Mouse (Mus musculus) heart, embryonic 12.5 days (tissue): ENCODE data around the gene Stum. TPM values are rescaled to one million over a fixed set of nuclear protein-coding genes. Genes with fewer than 3 reads are reported as not detected.
A peak's percentile ranks its signal among the peaks of the same experiment; 100 is the strongest.

ENCODE experiments used
- ATAC-seq: fragments of 200-750 bp; cut with Nextera tagmentation; 2 replicates; pipeline ENCODE4 v1.8.0; 2017; ENCODE audit warnings: moderate TSS enrichment, moderate library complexity; ENCODE audit not compliant: insufficient number of reproducible peaks, low FRiP score
- H3K27ac ChIP-seq: fragments of 300-500 bp; sonication (generic); 2 replicates; pipeline ENCODE4 v1.5.1; 2016; ENCODE audit warnings: mild to moderate bottlenecking, moderate library complexity; ENCODE audit not compliant: poor library complexity, severe bottlenecking
- H3K27me3 ChIP-seq: fragments of 300-500 bp; sonication (generic); replicated peaks from 2 replicates; pipeline ENCODE4 v1.6.1; 2016; ENCODE audit warnings: mild to moderate bottlenecking, moderate library complexity
- H3K36me3 ChIP-seq: fragments of 300-500 bp; sonication (generic); 2 replicates; pipeline ENCODE4 v1.6.1; 2016; ENCODE audit warnings: mild to moderate bottlenecking, moderate library complexity
- H3K4me1 ChIP-seq: fragments of 300-500 bp; sonication (generic); replicated peaks from 2 replicates; pipeline ENCODE4 v1.6.1; 2016; ENCODE audit warnings: mild to moderate bottlenecking
- H3K4me2 ChIP-seq: fragments of 300-500 bp; sonication (generic); 2 replicates; pipeline ENCODE4 v1.6.1; 2016; ENCODE audit warnings: mild to moderate bottlenecking, moderate library complexity
- H3K4me3 ChIP-seq: fragments of 300-500 bp; sonication (generic); 2 replicates; pipeline ENCODE4 v1.5.1; 2016; ENCODE audit warnings: mild to moderate bottlenecking
- H3K9ac ChIP-seq: fragments of 300-500 bp; sonication (generic); 2 replicates; pipeline ENCODE4 v1.6.1; 2016; ENCODE audit warnings: mild to moderate bottlenecking, moderate library complexity
- H3K9me3 ChIP-seq: fragments of 300-500 bp; sonication (generic); replicated peaks from 2 replicates; pipeline ENCODE4 v1.6.1; 2016; ENCODE audit warnings: mild to moderate bottlenecking, moderate library complexity
- WGBS: fragments of 180-500 bp; shearing (Covaris S2); methylation state at CpG from one replicate; pipeline ENCODE4 v1.1.7; 2016; 5-methylcytosine and 5-hydroxymethylcytosine counted together
- polyA plus RNA-seq: library from polyadenylated mRNA; unstranded; fragments of >200 nt; fragmentation: Nextera tagmentation; extraction: Ambion mirVana; gene quantifications from 2 replicates; pipeline ENCODE4 v1.2.1, GENCODE M21; 2016

The Stum gene
- polyA plus RNA-seq, 1 experiment from 2014 or later, result 0.10 TPM

DNA sequence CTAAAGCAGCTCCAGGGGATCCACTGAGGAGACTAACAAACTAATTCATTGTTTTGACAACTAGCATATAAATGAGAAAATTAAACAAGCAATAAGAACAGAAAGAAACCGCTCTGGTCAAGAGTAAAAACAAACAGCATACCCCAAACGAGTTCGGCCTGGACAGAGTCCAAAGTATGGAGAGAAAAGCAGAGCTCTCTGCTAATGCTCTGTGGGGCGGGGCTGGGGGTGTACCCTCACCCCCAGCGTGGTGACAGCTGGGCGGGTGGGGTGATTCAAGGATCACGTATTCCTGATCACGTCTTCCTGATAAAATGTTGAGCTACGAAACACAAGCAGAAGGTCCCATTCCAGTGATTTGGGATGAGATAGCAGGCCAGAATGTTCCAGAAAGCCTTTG, 9.5 kb upstream of the Stum start:
- ATAC-seq, result no peak
- H3K4me2 ChIP-seq, result no peak overlapping the region
- no peak overlapping the region for H3K4me3 ChIP-seq
- no peaks in the 10 kb centered on the region for H3K9me3 ChIP-seq
- H3K36me3 ChIP-seq, result no peaks in the 10 kb centered on the region
- WGBS, result 51% methylated on average over 9 of the region's 9 CpGs
- H3K27me3 ChIP-seq, result peaks cover 19% of the 10 kb centered on the region; the same call in 1 of the 2 replicates
- no peak overlapping the region for H3K9ac ChIP-seq
- no peaks in the 10 kb centered on the region for H3K4me1 ChIP-seq
- H3K27ac ChIP-seq, result no peak overlapping the region

DNA sequence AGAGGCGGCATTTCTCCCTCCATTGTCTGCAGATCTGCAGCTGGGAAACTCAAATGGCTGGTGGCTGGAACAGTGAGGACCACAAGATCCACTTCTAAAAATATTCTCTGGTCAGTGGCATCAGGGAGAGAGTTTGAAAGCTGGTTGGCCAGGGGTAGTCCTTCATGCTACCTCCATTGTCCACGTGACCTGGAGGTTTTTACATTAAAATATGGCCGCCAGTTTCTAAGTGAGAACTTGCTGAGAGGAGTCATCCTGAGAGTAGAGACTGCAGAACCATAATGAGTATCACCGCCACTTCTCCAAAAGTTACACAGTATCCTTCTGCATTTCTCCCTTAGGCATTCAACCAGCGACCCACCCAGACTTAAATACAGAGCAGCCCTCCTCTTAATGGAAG, 2.0 kb upstream of the Stum start:
- no peak for ATAC-seq
- H3K36me3 ChIP-seq, result no peaks in the 10 kb centered on the region
- no peak overlapping the region for H3K9ac ChIP-seq
- H3K27ac ChIP-seq, result no peak overlapping the region
- peaks cover 80% of the 10 kb centered on the region for H3K27me3 ChIP-seq
- no peak overlapping the region for H3K4me3 ChIP-seq
- peaks cover 20% of the 10 kb centered on the region for H3K4me1 ChIP-seq
- 82% methylated on average over 5 of the region's 5 CpGs for WGBS
- no peaks in the 10 kb centered on the region for H3K9me3 ChIP-seq
- no peak overlapping the region for H3K4me2 ChIP-seq

DNA sequence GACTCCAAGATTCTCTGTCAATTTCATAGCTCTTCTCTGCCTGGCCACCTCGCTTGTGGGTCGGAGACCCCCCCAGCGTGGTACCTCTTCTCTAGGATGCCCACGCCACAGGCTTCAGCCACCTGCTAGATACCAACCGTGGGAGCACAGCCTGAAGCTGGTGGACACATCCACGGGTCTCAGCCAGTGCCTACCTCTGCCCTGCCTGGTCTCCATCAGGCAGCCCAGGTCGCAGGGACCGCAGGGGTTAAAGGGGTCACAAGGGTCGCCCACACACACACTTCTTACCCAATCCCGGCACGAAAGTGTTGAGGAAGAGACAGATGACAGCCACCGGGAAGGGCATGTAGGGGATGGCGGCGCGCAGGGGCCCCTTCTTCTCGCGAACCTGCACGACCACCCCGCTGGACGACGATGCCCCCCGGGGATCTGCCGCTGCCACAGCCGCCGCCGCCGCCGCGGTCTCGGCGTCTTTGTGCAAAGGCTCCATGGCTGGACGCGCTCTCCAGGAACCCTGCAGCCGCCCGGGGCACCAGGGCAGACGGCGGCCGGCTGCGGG, 385 bp downstream of the Stum start:
- peak overlapping the region; percentile 75 for H3K4me2 ChIP-seq
- peaks cover 97% of the 10 kb centered on the region for H3K27me3 ChIP-seq
- peak overlapping the region; percentile 45 for H3K4me3 ChIP-seq
- H3K9ac ChIP-seq, result 0 out of 2 replicates have a peak overlapping the region, but pooled peaks have one; percentile 19
- H3K4me1 ChIP-seq, result peaks cover 20% of the 10 kb centered on the region
- ATAC-seq, result 0 out of 2 replicates have a peak, but pooled peaks have one; percentile 24
- H3K27ac ChIP-seq, result no peak overlapping the region
- no peaks in the 10 kb centered on the region for H3K9me3 ChIP-seq
- no peaks in the 10 kb centered on the region for H3K36me3 ChIP-seq
- WGBS, result 4% methylated on average over 39 of the region's 39 CpGs

GRCm38 (mm10) chr1:180481956-180482355, 1.3 kb downstream of the Stum start:
- H3K4me3 ChIP-seq, result no peak overlapping the region; the same call in 1 of the 2 replicates
- no peaks in the 10 kb centered on the region for H3K9me3 ChIP-seq
- H3K9ac ChIP-seq, result no peak overlapping the region
- no peak for ATAC-seq
- H3K4me1 ChIP-seq, result peaks cover 20% of the 10 kb centered on the region
- whole genome bisulfite sequencing, result 23% methylated on average over 10 of the region's 10 CpGs
- H3K36me3 ChIP-seq, result no peaks in the 10 kb centered on the region
- no peak overlapping the region for H3K27ac ChIP-seq
- peaks cover 94% of the 10 kb centered on the region for H3K27me3 ChIP-seq
- H3K4me2 ChIP-seq, result peak overlapping the region; percentile 75

GRCm38 (mm10) chr1:180481331-180481730, 2.0 kb downstream of the Stum start:
- 50% methylated on average over 8 of the region's 8 CpGs for WGBS
- Histone ChIP-seq H3K36me3 (no peaks in the 10 kb centered on the region), H3K9me3 (no peaks in the 10 kb centered on the region), H3K4me1 (peaks cover 20% of the 10 kb centered on the region), H3K27ac (no peak overlapping the region), H3K9ac (no peak overlapping the region), H3K4me3 (no peak overlapping the region), H3K4me2 (no peak overlapping the region), H3K27me3 (peaks cover 93% of the 10 kb centered on the region)
- ATAC-seq, result no peak

- H3K27ac ChIP-seq, result no peak overlapping the region
- no peak overlapping the region for H3K4me3 ChIP-seq
- no peaks in the 10 kb centered on the region for H3K36me3 ChIP-seq
- H3K4me1 ChIP-seq, result peaks cover 20% of the 10 kb centered on the region
- no peak overlapping the region for H3K9ac ChIP-seq
- 38% methylated on average over 6 of the region's 6 CpGs for WGBS
- H3K27me3 ChIP-seq, result peaks cover 92% of the 10 kb centered on the region
- H3K4me2 ChIP-seq, result no peak overlapping the region
- H3K9me3 ChIP-seq, result no peaks in the 10 kb centered on the region
- ATAC-seq, result no peak
Observed at GRCm38 (mm10) chr1:180480325-180480724, 3.0 kb downstream of the Stum start.

- peaks cover 39% of the 10 kb centered on the region for H3K27me3 ChIP-seq
- no peak overlapping the region for H3K9ac ChIP-seq
- no peaks in the 10 kb centered on the region for H3K9me3 ChIP-seq
- H3K4me3 ChIP-seq, result no peak overlapping the region
- ATAC-seq, result no peak
- H3K4me1 ChIP-seq, result no peaks in the 10 kb centered on the region
- H3K4me2 ChIP-seq, result no peak overlapping the region
- H3K36me3 ChIP-seq, result no peaks in the 10 kb centered on the region
- H3K27ac ChIP-seq, result no peak overlapping the region
Observed at GRCm38 (mm10) chr1:180473566-180473965, 9.7 kb downstream of the Stum start.

- H3K27me3 ChIP-seq, result 0 out of 2 replicates have a peak, but pooled peaks cover 3% of the 10 kb centered on the region
- no peak for ATAC-seq
- no peak overlapping the region for H3K4me2 ChIP-seq
- no peaks in the 10 kb centered on the region for H3K36me3 ChIP-seq
- WGBS, result 87% methylated on average over 4 of the region's 4 CpGs
- no peak overlapping the region for H3K9ac ChIP-seq
- H3K4me1 ChIP-seq, result no peaks in the 10 kb centered on the region
- H3K27ac ChIP-seq, result no peak overlapping the region
- H3K9me3 ChIP-seq, result 0 out of 2 replicates have a peak, but pooled peaks cover 6% of the 10 kb centered on the region
- H3K4me3 ChIP-seq, result no peak overlapping the region
Observed at GRCm38 (mm10) chr1:180468004-180468403, 15.3 kb downstream of the Stum start.

GRCm38 (mm10) chr1:180465620-180466019, 17.7 kb downstream of the Stum start:
- WGBS, result 53% methylated on average over 5 of the region's 5 CpGs
- H3K4me3 ChIP-seq, result no peak overlapping the region
- no peaks in the 10 kb centered on the region for H3K36me3 ChIP-seq
- no peak overlapping the region for H3K9ac ChIP-seq
- H3K27me3 ChIP-seq, result 0 out of 2 replicates have a peak, but pooled peaks cover 5% of the 10 kb centered on the region
- H3K27ac ChIP-seq, result no peak overlapping the region
- no peak overlapping the region for H3K4me2 ChIP-seq
- no peak for ATAC-seq
- peaks cover 8% of the 10 kb centered on the region for H3K4me1 ChIP-seq
- 0 out of 2 replicates have a peak, but pooled peaks cover 6% of the 10 kb centered on the region for H3K9me3 ChIP-seq

GRCm38 (mm10) chr1:180464357-180464756, 18.9 kb downstream of the Stum start:
- Histone ChIP-seq H3K4me3 (no peak overlapping the region), H3K4me2 (no peak overlapping the region), H3K9ac (no peak overlapping the region), H3K4me1 (peaks cover 8% of the 10 kb centered on the region), H3K36me3 (no peaks in the 10 kb centered on the region), H3K9me3 (0 out of 2 replicates have a peak, but pooled peaks cover 6% of the 10 kb centered on the region), H3K27ac (no peak overlapping the region), H3K27me3 (0 out of 2 replicates have a peak, but pooled peaks cover 5% of the 10 kb centered on the region)
- 82% methylated on average over 5 of the region's 5 CpGs for WGBS
- no peak for ATAC-seq

- no peak overlapping the region for H3K4me3 ChIP-seq
- no peak for ATAC-seq
- peaks cover 13% of the 10 kb centered on the region for H3K4me1 ChIP-seq
- H3K36me3 ChIP-seq, result no peaks in the 10 kb centered on the region
- no peak overlapping the region for H3K9ac ChIP-seq
- 0 out of 2 replicates have a peak, but pooled peaks cover 6% of the 10 kb centered on the region for H3K9me3 ChIP-seq
- H3K4me2 ChIP-seq, result no peak overlapping the region
- WGBS, result 86% methylated on average over 5 of the region's 5 CpGs
- H3K27me3 ChIP-seq, result peaks cover 14% of the 10 kb centered on the region; the same call in 1 of the 2 replicates
- no peak overlapping the region for H3K27ac ChIP-seq
Observed at GRCm38 (mm10) chr1:180462983-180463475, 20.3 kb downstream of the Stum start.
